Mouse (Mus musculus): ENCODE measurements at regions not wholly inside any gene's neighbourhood (a gene's known extent, or its start where the extent isn't known, plus 50 kb on each side); places are given as distances from the start of the nearest gene placed in this dataset.

- peak in 1 of 2 experiments; percentile 4 for DNase-seq (ENCODE audit: low spot score in 2 of 2)
Observed at GRCm38 (mm10) chr10:55767571-55767970, 339.1 kb upstream of the Msl3l2 start.

- no peak for DNase-seq (ENCODE audit: low spot score in 2 of 2)
Observed at GRCm38 (mm10) chr10:55769642-55770041, 337.1 kb upstream of the Msl3l2 start.

GRCm38 (mm10) chr10:55782674-55783469 is 323.8 kb upstream of the Msl3l2 start:
- DNase-seq (ENCODE audit: low spot score in 2 of 2) = no peak

- no peak for DNase-seq (ENCODE audit: low spot score in 2 of 2)
Observed at GRCm38 (mm10) chr10:55813966-55814365, 292.8 kb upstream of the Msl3l2 start.

GRCm38 (mm10) chr10:55851361-55851760 is 255.4 kb upstream of the Msl3l2 start:
- DNase-seq (ENCODE audit: low spot score in 2 of 2) = no peak

- no peak for DNase-seq (ENCODE audit: low spot score in 2 of 2)
Observed at GRCm38 (mm10) chr10:55892606-55893005, 214.1 kb upstream of the Msl3l2 start.

GRCm38 (mm10) chr10:55929100-55929499 is 177.6 kb upstream of the Msl3l2 start:
- DNase-seq (ENCODE audit: low spot score in 2 of 2) = no peak

GRCm38 (mm10) chr10:55933993-55934392 is 172.7 kb upstream of the Msl3l2 start:
- DNase-seq (ENCODE audit: low spot score in 2 of 2) = no peak

- no peak for DNase-seq (ENCODE audit: low spot score in 2 of 2)
Observed at GRCm38 (mm10) chr10:55935447-55935846, 171.3 kb upstream of the Msl3l2 start.

GRCm38 (mm10) chr10:55962627-55963203 is 144.0 kb upstream of the Msl3l2 start:
- DNase-seq (ENCODE audit: low spot score in 2 of 2) = no peak
